Mouse (Mus musculus): ENCODE results near the gene Col5a2.
A peak's percentile ranks its signal among the peaks of the same experiment; 100 is the strongest.
"Not testable (repeated sequence)": the region's sequence is repeated elsewhere in the genome, so short reads cannot be mapped to it uniquely, and the experiment has no call there.

The Col5a2 gene

DNA sequence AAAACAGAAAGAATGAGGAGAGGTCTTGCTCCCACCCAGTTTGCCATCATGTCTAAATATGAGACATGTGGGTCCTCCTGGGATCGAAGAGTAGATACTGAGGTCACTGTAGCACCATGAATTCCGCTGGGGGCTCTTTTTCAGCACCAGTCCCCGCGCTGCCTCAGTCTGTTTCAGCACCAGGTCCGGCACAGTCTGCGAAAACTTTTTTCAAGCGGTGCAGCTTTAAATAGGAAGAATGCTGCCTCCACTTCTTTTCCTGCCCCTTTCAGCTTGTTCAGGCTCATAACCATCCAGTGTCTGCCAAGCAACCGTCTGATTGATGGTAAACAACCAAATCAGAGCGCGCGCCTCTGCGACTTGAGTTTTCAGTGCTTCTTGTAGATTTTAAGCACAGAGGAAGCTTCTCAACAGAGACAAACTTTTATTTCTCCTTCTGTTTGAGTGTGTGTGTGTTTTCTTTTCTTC, at the start of gene Col5a2:
Gene Col5a2, minus strand, starts transcription at position 418 of the 468 bp plus-strand sequence.
- DNase-seq (ENCODE audit: low spot score in 2 of 2): peak; percentile 79 to 80

DNA sequence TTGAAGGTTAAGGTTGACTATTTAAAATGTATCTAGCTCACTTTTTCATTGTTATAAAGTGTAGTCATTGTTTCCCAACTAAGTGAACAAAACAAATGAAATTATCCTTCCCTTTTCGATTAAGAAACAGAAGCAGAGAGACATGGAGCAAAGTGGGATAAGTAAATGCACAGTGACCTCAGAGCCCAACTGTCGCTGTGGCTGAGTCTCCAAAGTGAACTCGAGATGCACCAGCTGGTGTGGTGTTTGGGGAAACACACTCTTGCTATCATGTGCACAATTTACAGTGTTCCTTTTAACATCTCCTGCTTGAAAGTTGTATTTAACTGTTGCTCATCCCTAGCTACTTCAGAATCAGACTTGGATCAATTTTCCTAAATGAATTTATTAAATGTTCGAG, 47.4 kb upstream of the Col5a2 start:
- DNase-seq (ENCODE audit: low spot score in 2 of 2): no peak

DNA sequence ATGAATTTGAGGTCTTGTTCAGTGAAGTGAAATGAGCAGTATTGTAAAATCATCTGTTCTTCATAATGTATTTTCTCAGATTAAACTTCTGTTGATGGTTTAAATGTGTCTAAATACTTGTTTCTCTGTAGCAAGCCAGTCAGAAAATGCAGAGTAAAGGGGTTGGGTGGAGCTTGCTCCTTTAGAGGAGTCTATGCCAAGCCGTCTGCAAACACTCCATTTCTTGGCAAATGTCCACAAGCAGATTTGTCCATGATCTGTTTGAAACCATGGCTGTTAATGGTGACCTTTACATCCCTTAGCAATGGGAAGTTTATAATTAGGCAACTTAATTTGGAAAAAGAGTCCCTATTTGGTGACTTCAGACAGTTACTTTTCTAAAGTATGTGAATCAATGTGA, 38.8 kb upstream of the Col5a2 start:
- DNase-seq (ENCODE audit: low spot score in 2 of 2): peak in 1 of 2 experiments; percentile 14

DNA sequence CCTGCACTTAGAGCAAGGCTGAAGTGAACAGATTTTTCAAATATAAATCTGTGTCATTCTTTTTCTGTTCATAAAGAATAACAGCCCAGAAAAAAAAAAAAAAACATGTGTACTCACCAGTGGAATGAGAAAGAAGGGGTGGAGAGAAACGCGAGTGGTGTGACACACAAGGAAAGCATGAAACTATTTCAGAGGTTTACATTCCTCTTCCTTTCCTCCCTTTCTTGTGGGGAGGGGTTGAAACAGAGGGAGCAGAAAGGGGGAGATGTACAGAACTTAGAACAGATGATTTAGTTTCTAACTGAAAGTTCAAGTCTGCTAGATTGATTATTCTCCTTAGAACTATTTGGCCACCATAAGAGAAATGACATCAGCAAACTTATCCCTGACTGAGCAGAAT, 38.1 kb upstream of the Col5a2 start:
- no peak for DNase-seq (ENCODE audit: low spot score in 2 of 2)

DNA sequence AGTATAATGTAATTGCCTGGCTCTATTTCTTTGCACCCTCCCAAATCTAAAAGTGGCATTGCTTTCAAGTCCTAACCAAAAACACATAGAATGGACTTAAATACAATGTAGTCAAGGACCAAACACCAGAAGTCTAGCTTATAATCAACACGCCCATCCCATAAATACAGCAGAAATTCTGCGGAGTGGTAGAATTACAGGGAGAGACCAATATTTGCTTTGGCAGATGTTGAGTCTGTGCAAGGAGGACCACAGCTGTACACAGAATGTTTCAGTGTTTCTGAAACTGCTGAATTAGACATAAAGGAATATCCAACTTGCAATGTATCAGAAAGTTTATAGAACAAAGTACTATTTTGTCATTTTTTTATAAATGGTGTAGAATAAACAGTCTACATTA, 28.4 kb upstream of the Col5a2 start:
- DNase-seq (ENCODE audit: low spot score in 2 of 2): no peak

DNA sequence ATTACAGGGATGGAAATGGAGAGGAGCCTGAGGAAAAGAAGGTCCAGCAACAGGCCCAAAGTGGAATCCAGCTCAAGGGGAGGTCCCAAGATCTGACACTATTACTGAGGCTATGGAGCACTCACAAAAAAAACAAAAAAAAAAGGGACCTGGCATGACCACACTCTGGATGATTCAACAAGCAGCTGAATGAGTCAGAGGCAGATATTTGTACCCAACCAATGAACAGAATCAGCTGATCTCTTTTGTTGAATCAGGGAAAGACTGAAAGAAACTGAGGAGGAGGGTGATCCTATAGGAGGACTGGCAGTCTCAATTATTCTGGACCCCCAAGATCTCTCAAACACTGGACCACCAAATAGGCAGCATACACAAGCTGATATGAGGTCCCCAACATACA, 24.4 kb upstream of the Col5a2 start:
- not testable (repeated sequence) for DNase-seq (ENCODE audit: low spot score in 2 of 2)

DNA sequence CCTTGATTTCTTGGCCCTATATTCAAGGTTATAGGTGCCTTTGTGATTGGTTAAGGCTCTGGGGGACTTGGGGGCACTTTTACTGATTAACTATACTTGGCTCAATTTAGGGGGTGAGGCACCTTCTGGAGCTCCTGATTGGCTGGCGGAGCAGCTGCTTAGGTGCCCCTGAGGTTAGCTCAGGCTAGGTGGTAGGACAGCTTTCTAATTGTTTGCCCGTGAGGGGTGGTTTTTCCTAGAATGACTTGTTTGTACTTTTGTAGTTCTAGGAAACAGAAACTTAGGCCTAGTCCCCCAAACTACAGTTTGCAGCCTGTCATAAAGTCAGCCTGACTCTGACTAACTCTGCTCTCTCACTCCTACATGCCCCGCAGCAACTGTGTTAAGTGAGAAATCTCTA, 20.5 kb upstream of the Col5a2 start:
- DNase-seq (ENCODE audit: low spot score in 2 of 2): no peak

DNA sequence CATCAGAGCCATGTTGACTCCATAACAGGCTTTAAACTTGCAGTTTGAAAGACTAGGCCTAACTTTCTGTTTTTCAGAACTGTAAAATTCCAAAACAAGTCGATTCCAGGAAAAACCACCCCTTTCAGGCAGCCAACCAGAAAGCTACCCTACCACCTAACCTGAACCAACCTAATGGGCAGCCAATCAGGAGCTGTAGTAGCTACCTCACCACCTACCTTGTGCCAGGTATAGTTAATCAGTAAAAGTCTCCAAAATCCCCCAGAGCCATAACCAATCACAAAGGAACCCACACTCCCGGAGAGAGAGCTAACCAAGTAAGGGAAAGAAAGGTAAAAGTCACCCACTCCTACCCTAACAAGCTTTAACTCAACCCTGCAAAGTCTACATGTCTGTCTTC, 18.4 kb upstream of the Col5a2 start:
- no peak for DNase-seq (ENCODE audit: low spot score in 2 of 2)

DNA sequence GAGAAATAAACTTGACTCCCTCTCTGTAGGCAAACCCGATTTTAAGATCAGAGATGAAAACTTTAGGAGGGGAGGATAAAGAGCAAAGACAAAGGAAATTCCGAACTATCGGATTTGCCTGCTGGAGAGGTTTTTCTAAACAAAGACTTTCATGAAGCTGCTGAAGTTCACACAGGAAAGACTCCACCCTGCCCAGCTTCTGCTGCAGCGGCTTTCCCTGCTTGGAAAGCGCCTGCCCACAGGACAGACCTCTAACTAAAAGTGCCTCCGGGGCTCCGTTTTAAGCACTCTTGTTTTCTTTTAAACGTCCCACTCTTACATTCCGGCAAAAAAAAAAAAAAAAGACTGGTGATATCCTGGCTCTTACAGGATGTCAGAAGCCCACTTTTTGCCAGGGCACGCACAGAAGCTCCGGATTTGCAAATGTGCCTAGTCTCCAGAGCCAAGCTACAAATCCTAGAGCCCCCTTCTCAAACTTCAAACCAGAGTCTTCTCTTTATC, 791 bp downstream of the Col5a2 start:
- DNase-seq (ENCODE audit: low spot score in 2 of 2): peak; percentile 7 to 36

DNA sequence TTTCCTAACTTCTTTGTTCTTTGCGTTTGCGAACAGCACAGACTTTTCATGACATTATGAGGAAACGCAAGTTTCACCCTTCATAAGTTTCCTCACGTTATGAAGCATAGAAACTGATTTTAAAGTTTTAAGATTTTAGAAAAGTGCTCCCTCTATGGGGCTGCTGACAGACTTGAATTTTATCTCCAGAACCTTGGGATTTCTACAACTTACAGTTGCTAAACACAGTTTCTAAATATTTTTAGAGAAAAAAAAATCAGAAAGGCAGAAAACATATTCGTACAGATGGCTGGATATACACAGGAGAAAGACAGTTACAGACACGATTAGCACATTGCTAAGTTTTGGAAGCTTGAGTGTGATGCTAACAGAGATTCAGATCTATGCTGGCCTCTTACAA, 1.6 kb downstream of the Col5a2 start:
- no peak for DNase-seq (ENCODE audit: low spot score in 2 of 2)

DNA sequence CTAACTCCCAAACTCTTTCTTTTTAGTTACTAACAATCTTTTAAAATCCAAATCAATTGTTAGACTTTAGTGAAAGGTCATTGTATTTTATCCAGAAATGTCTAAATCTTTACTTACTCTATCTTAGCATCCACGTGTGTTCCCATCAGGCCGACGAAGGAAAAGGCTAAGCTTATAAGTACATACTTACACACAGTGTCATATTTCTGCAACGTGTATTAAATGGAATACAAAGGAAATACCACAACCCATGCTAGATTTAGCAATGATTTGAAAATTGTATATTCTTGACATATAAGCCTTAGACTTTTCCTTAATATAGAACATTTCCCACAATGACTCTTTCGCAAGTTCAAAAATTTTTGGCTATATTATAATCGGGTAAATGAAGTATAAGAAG, 2.6 kb downstream of the Col5a2 start:
- no peak for DNase-seq (ENCODE audit: low spot score in 2 of 2)

DNA sequence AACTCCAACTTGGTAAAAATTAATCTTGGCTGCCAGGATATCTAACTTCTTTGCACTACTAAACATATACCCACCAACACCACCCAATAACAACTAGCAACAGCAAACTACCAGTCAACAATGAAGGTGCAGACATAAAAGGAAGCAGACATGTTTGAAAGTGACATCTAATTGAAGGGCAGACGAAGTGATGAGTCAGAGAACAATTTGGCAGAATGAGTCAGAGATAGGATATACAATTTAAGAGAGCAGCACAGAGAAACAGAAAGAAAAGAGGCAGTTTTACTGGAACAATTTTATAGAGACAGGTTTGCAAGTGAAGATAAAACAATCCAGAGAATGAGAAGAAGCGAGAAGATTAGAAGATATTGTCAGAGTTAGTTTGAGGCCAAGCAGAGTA, 8.1 kb downstream of the Col5a2 start:
- DNase-seq (ENCODE audit: low spot score in 2 of 2): no peak

DNA sequence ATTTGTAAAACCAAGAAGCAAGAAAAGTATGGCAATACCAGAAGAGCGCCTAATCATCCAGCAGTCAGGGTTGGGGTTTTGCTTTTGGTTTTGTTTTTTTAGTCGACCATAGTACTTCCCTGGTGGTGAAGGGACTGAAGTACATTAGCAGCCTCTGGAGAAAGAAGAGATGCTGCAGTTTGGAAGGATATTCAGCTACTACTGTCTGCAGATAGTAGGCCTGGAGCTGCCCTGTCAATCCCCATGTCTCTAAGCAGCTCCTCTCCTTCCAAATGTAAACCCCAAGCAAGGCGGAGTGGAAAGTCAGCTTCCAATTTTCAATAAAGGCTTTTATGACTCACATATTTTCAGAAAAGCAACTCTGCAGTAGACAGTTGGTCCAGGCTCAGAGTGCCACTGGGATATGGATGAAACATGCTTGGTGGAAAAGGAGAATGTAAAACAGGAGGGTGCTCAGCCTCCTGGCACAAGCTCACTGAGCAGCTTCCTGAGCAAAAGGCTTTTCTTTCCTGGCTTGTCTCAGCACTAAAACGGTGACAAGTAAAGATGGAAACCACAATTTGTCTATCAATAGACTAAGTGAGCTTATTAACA, 10.9 kb downstream of the Col5a2 start:
- DNase-seq (ENCODE audit: low spot score in 2 of 2): no peak

DNA sequence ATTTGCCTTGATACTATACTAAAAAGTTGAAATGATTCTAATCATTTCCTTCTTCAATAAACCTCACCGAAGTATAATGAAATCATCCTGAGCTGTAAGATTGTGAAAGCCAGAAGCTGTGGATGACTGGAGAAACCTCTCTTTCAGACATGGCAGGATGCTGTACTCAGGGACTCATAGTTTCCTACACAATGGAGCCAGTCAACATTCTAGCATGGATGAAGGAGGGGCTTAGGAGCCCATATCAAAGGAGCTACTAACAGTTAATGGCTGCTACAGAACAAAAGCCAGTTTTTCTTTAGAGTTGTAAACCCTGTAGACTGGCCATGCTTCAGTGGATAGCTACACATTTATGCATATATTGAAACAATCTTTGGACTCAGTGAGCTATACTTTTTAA, 12.6 kb downstream of the Col5a2 start:
- DNase-seq (ENCODE audit: low spot score in 2 of 2): no peak

DNA sequence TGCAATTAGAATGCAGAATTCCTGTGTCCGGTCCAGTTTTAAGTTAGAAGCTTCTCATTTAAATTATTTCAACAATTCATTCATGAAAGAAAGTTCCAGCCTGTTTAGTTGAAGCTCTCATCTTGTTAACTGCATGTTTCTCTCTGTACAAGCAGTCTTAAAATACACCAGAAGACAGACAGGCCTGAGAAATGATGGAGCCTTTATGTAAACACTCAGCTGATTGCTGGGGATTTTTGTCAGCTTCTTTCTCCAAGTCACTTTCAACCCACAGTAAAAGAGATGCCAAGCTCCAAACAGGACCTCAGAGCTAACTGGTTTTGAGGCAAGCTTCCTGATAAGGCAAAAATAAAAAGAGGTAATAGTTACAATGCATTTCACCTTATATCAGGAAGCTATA, 14.8 kb downstream of the Col5a2 start:
- no peak for DNase-seq (ENCODE audit: low spot score in 2 of 2)

DNA sequence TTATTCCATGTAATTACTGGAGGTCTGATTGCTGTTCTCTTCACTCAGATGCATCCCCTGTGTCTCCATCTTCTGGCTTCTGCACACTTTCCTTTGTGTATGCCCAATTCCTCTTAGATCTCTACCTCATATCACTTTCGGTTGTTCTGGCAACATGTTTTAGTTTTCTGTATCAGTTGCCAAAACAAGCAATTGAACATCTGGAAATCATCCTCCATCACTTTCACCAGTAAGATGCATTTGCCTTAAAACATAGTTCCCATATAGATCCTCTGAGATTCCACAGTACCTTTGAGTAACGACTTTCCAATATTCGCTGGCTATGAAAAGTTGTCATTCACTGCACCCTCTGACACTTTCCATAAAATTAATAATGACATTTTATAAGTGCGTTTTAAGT, 20.1 kb downstream of the Col5a2 start:
- no peak for DNase-seq (ENCODE audit: low spot score in 2 of 2)

DNA sequence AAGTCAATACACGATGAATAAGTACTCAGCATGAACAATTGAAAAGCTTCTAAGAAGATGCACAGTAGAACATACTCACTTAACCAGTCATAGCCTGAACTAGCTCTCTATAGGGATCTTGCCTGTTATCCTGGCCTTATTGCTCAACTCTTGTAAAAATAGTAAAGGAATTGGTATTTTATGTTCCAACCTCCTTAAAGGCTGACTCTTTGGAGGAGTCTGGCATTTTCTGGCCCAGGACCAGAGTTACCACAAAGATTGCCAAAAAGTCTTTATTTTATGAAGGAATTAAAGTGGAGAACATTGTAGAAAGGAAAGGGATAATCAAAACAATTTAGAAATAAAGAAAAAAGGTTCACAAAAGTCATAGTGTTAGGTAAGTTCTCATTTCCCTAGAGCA, 21.2 kb downstream of the Col5a2 start:
- DNase-seq (ENCODE audit: low spot score in 2 of 2): no peak

DNA sequence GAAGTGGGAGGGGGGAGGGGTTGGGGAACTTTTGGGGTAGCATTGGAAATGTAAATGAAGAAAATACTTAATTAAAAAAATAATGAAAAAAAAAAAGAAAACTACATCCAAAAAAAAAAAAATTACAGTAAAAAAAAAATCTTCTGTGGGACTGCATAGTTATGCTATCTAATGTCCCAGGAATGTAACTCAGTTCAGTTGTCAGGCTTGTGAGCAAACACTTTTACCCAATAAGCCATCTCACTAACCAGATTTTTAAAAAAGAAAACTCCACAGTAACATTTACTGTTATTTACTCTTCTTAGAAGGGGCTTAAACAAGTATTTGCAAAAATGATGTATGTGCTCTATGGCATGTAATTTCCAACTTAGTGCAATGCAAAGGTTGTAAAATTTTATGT, 24.0 kb downstream of the Col5a2 start:
- no peak for DNase-seq (ENCODE audit: low spot score in 2 of 2)

DNA sequence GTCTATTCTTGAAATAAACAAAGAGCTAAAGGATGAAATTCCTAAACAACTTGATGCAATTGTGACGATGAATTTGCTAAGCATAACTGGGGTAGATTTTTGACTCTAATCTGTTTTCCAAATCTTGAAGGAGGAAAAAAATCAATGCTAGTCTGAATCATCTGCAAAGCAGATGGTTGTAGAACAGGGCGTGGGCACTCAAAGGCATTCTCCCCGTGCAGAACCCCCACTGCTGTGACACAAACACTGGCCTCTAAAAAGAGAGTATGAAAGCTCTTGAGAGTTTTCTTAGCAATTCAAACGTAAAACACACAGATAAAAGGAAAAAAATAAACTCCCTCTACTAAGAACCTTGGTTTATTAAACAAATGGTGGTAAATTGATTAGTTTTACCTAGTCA, 30.3 kb downstream of the Col5a2 start:
- no peak for DNase-seq (ENCODE audit: low spot score in 2 of 2)

DNA sequence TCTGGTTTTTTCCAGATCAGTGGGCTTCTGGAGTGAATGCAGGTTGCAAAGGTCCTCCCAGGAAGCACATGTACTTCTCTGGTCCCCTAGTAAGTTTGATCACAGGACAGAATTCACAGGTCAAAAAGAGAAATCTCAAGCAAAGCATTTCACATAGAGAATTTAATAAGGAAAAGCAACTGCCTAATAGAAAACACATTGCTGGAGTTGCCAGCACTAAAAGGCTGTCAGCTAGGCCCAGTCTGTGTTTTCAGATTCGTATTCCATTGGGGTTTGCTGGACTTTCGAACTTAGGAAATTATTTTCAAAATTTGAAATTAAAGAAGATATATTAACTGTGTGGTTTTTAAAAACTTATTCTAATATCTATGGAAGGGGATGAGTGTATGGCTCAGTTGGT, 42.3 kb downstream of the Col5a2 start:
- DNase-seq (ENCODE audit: low spot score in 2 of 2): no peak

DNA sequence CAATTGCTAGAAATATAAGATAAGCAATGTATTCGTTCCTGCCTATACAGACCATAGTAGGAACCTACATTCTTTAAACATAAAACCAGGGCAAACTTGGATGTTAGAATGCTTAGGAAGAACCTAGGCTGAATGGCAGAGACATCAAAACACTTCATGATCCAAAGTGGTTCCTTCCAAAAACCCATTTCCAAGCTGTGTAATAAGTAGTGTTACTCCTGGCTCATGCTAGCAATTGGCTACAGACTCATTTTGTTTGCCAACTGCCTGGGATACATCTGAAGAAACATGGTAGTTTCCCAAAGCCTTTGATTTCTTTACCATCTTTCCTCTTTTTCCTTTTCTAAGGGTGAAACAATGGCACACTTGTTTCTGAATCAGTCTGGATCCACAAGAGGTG, 47.3 kb downstream of the Col5a2 start:
- no peak for DNase-seq (ENCODE audit: low spot score in 2 of 2)

DNA sequence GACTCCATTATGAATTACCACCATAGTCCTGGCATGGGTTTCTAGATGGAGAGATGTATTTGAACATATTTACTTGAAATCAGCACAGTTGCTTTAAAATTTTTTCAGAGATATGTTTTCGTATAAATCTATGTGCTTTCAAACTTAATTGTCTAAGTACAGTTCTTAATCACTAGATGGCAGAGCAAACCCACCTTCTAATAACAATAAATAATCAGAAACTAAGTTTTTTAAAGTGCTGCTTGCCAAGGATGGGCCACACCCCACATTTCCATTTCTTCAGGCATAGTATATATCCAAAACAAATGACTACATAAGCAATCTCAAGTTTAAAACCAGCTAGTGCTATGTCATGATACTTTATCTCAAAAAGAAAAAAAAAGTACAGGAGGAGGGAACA, 54.2 kb downstream of the Col5a2 start:
- DNase-seq (ENCODE audit: low spot score in 2 of 2): no peak

DNA sequence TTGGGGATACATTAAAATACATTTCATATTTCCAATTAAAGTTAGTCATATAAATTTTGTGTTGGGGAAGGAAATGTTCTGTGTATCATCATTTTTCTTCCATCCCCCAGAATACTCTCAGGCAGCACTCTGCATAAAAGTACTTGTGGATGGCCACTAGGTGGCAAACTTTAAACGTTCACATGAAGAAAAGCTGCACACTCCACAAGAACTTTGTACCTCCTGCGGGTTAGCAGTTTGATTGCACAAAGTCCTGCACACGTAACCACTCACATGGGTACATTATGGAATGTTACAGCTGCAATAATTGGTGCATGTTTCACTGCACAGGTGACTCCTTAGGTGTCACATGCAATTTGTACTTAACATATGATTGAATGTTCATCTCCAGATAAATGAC, 71.2 kb downstream of the Col5a2 start:
- peak; percentile 25 to 37 for DNase-seq (ENCODE audit: low spot score in 2 of 2)

DNA sequence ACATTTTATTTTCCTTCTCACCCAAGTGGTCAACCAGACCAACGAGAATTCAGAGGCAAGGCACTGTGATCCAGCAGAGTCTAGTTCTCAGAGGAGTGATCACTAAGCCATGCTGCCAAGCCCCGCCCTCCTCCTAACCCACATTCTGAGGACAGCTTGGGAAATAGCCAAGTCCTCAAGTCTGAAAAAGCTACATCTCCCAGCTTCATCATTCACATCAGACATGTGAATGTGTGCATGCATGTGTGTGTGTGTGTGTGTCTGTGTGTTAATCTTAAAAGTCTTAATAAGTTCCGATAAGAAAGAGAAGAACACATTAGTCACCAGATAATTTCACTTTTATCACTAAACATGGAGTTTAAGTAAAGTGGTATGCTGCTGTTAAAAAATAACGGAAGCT, 72.6 kb downstream of the Col5a2 start:
- DNase-seq (ENCODE audit: low spot score in 2 of 2): peak; percentile 55 to 80

All from heart, adult 9 months (tissue).